Mouse (Mus musculus) lung, adult 2 months (tissue): ENCODE measurements at regions not wholly inside any gene's neighbourhood (a gene's known extent, or its start where the extent isn't known, plus 50 kb on each side); places are given as distances from the start of the nearest gene placed in this dataset.

Experiments used
- CTCF ChIP-seq: fragments of 200-500 bp; IDR thresholded peaks from 2 replicates; pipeline ENCODE4 v1.5.1; 2011; ENCODE audit warnings: mild to moderate bottlenecking, low read length, control low read depth; ENCODE audit not compliant: insufficient read depth
- POLR2A ChIP-seq: fragments of 200-500 bp; IDR thresholded peaks from 2 replicates; pipeline ENCODE4 v1.6.1; 2011; ENCODE audit warnings: low read depth, mild to moderate bottlenecking, control low read depth, low read length, borderline replicate concordance; ENCODE audit errors: extremely low read depth

DNA sequence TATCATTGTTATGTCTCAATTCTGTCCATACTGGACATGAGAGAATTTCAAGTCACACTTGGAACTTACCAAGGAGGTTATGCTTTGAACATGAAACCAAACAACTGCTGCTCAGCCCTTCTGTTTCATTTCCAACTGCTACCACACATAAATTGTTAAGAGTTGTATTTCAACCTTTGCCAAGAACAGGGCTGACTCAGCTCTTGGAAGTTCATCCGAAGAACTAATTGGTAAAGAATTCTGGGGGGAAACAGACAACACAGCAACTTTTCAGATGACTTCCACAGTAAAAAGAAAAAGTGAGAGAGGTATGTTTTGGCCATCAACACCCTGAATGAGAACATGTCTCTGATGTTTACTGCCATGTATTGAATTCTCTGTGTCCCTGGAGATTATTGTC lies 234.1 kb upstream of the Slco3a1 start:
- TF ChIP-seq CTCF, result no peak
- TF ChIP-seq POLR2A, result no peak
